Mouse (Mus musculus): ENCODE data around the gene Gm21885. TPM values are rescaled to one million over a fixed set of nuclear protein-coding genes. Genes with fewer than 3 reads are reported as not detected.

Gene Gm21885
- polyA plus RNA-seq, 1 experiment from 2014 or later: 0.43 TPM

DNA sequence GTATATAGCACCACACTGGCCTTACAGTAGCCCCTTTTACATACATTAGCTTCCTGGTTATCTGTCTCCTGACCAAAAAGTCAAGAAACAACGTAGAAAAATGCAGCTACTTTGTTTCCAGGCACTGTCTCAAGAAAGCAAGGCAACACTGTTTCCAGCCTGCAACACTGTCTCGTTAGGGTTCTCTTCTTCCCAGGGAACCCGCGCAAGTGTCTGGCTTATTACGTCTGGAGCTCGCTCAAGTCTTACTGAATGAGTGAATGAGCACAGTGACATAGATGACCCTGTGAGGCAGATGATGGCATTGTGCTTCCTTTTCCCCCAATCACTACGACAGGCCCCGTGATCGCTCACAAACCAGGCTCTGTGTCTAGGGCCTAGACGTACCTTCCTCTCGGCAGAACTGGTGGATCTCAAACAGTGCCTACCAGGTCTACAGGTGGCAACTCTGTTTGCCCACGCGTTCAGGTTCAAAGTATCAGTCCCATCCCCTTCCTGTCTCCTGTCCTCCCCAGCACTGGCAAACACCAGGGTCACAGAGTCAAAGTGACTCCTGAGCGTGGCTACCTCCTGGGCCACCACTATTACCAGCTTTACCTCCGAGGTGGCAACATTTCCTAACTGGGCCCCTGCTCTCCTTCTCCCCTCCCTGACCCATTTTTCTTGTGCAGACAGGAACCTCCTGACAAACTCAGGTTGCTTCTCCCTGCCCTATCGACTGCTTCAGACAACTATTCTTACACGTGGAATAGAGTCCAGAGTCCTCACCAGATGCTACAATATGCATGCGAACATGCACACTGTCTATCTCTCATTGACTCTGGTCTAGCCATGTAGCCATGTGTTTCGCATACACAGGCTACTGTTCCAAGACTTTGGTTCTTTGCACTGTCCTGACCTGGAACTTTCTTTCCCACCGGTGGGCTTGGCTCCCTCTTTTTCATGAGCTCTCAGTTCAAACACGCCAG lies 8.4 kb upstream of the Gm21885 start:
- H3K9me3 ChIP-seq: no peaks in the 10 kb centered on the region
- no peak overlapping the region for H3K9ac ChIP-seq
- H3K4me3 ChIP-seq: no peak overlapping the region
- 88% methylated on average over 21 of the region's 21 CpGs for WGBS
- ATAC-seq (ENCODE audit: low FRiP score): no peak
- no peak overlapping the region for H3K27ac ChIP-seq
- no peaks in the 10 kb centered on the region for H3K27me3 ChIP-seq
- H3K36me3 ChIP-seq: no peaks in the 10 kb centered on the region
- H3K4me2 ChIP-seq: no peak overlapping the region
- peaks cover 7% of the 10 kb centered on the region; the same call in 1 of the 2 replicates for H3K4me1 ChIP-seq (replicated peaks)

DNA sequence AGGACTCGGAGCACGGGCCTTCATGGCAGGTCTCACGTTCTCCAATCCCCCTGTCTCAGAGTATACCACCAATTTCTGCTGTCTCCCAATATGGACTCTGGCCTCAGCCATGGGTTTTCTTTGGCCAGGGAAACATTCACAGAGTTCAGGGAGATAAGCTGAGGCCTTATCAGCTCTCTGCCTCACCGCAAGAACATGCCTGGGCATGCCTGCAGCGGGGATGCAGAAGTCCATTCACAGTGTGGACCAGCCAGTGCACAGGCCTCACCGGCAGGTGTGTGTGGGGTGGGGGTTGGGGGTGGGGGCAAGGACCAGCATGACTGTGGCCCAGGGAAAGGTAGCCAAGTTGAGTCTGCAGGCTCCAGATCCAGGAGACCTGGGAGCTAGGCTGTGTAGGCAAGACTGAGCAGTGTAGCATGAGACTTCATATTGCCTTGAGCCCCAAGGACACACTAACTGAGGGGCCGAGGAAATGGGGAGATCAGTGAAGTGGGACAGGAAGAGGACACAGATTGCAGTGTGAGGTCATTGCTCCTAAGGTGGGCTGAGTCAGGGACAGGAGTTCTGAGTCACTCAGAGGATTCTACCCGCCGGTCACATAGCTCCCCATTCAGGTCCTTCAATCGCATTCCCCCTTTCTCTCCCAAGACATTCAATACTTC lies 7.3 kb upstream of the Gm21885 start:
- no peak overlapping the region for H3K4me2 ChIP-seq
- no peaks in the 10 kb centered on the region for H3K36me3 ChIP-seq
- H3K27me3 ChIP-seq: no peaks in the 10 kb centered on the region
- ATAC-seq (ENCODE audit: low FRiP score): no peak
- H3K4me1 ChIP-seq (replicated peaks): peaks cover 7% of the 10 kb centered on the region; the same call in 1 of the 2 replicates
- H3K9ac ChIP-seq: no peak overlapping the region
- no peak overlapping the region for H3K27ac ChIP-seq
- no peaks in the 10 kb centered on the region for H3K9me3 ChIP-seq
- no peak overlapping the region for H3K4me3 ChIP-seq
- WGBS: 94% methylated on average over 10 of the region's 10 CpGs

DNA sequence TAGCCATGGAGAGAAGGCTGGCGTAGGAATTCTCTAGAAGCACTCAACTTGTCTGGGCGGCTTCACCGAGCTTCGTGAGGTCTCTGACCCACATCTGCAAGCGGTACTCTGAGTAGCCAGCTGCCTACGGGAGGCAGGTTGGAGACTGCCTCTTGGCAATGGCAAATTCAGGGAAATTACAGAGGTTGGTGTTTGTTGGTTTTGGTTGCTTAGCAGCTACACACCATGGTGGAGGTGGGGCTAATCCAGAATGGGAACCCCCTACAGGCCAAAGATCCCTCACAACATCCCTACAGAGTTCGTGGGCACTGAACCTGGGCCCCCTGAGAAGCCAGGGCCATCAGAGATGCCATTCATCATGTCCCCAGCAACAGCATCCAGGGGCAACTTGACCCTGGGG lies 6.4 kb upstream of the Gm21885 start:
- Histone ChIP-seq H3K4me1 (replicated peaks) (peaks cover 9% of the 10 kb centered on the region; the same call in 1 of the 2 replicates), H3K9ac (no peak overlapping the region), H3K9me3 (no peaks in the 10 kb centered on the region), H3K4me3 (no peak overlapping the region), H3K4me2 (no peak overlapping the region), H3K27me3 (no peaks in the 10 kb centered on the region), H3K36me3 (no peaks in the 10 kb centered on the region), H3K27ac (no peak overlapping the region)
- no peak for ATAC-seq (ENCODE audit: low FRiP score)
- WGBS: 75% methylated on average over 7 of the region's 7 CpGs

DNA sequence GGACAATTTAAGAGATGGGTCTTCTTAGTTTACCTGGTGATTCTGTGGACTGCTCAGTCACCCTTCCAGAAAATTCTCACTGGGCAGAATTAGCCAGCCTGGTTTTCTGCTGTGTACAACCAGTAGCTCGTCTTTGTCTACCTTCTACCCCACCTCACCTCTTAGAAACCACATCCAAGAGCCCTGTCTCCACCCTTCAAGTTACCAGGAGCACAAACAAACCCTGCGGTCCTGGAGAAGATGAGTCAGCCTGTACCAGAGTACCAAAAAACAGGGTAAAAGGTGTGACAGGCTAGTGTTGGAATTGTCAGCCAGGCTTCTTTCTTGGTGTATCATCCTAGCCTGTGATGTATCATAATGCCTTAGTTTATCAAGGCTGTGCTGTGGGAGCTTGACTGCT lies 6.0 kb upstream of the Gm21885 start:
- WGBS: 84% methylated on average over 2 of the region's 2 CpGs
- peaks cover 10% of the 10 kb centered on the region; the same call in 1 of the 2 replicates for H3K4me1 ChIP-seq (replicated peaks)
- no peak overlapping the region for H3K4me3 ChIP-seq
- H3K9ac ChIP-seq: no peak overlapping the region
- no peaks in the 10 kb centered on the region for H3K36me3 ChIP-seq
- no peaks in the 10 kb centered on the region for H3K9me3 ChIP-seq
- H3K4me2 ChIP-seq: no peak overlapping the region
- H3K27ac ChIP-seq: no peak overlapping the region
- no peak for ATAC-seq (ENCODE audit: low FRiP score)
- H3K27me3 ChIP-seq: no peaks in the 10 kb centered on the region

DNA sequence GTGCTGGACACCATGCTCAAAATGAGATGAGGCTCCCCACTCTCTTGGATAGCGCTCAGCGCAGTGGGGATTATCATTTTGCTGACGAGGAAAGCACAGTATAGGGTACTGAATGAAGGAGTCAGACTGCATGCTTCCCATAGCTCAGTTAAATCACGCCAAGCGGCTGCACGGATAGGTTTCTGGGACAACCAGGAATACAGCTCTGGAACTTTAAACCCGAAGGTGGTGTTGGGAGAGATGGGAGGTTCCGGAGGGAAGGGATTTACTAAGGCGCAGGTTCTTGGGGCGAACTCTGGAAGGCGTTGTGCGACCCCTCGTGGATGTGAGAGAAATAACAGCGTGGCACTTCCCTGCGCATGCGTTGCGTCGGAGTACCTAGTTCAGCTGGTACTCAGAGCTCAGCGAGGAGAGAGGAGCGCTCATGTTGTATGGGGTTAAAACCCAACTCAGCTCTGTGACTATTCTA lies 4.8 kb upstream of the Gm21885 start:
- Histone ChIP-seq H3K4me2 (peak overlapping the region; percentile 56), H3K9me3 (no peaks in the 10 kb centered on the region), H3K4me3 (peak overlapping the region; percentile 27), H3K36me3 (no peaks in the 10 kb centered on the region), H3K27ac (peak overlapping the region; percentile 58; the same call in 1 of the 2 replicates), H3K27me3 (no peaks in the 10 kb centered on the region), H3K4me1 (replicated peaks) (peaks cover 10% of the 10 kb centered on the region; the same call in 1 of the 2 replicates), H3K9ac (peak overlapping the region; percentile 66)
- peak; percentile 82 for ATAC-seq (ENCODE audit: low FRiP score)
- WGBS: 7% methylated on average over 20 of the region's 20 CpGs

DNA sequence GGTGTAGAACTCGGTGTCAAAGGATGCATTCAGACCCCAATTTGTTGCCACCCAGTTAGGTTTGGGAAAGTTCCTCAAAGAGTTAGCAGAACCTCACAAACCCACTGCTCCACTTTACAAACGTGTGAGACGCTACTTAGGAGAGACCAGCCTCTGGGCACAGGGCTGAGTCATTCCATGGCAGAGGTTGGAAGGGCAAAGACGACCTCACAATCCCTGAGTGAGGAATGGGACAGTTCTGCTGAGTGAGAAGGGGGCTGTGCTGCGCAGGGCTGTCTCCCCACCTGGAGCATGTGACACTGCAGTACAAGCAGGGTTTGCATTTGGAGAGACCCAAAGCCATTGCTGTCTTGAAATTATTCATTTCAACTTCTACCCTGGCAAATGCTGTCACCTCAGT lies 618 bp downstream of the Gm21885 start:
- no peak overlapping the region for H3K4me3 ChIP-seq
- no peaks in the 10 kb centered on the region for H3K27me3 ChIP-seq
- no peak overlapping the region for H3K4me2 ChIP-seq
- no peak for ATAC-seq (ENCODE audit: low FRiP score)
- peaks cover 41% of the 10 kb centered on the region for H3K36me3 ChIP-seq
- H3K9me3 ChIP-seq: no peaks in the 10 kb centered on the region
- 78% methylated on average over 5 of the region's 5 CpGs for WGBS
- H3K9ac ChIP-seq: no peak overlapping the region
- peaks cover 3% of the 10 kb centered on the region; the same call in 1 of the 2 replicates for H3K4me1 ChIP-seq (replicated peaks)
- no peak overlapping the region for H3K27ac ChIP-seq

DNA sequence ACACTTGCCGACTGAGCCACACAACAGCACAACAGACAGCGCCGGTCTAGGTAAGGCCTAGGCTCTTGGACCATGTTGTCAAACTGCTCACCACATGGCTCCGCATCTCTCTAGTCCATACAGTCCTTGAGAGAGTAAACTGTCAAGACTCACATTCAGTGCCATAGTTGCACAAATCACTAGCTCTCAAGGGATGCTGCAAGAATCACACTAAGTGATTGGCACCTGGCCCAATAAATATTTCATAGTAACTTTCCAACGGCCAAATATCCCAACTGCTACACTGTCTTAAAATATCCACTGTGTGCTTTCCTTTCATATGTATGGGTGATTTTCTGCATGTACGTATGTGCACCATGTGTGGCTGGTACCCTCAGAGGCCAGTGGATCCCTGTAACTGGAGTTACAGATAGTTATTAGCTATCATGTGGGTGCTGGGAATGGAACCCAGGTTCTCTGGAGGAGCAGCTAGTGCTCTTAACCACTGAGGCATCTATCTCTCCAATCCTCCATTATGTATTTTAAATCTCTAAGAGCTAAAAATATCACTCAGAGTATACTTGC lies 1.9 kb downstream of the Gm21885 start:
- H3K27me3 ChIP-seq: no peaks in the 10 kb centered on the region
- 0 out of 2 replicates have a peak, but pooled peaks cover 3% of the 10 kb centered on the region for H3K4me1 ChIP-seq (replicated peaks)
- H3K9me3 ChIP-seq: no peaks in the 10 kb centered on the region
- H3K9ac ChIP-seq: no peak overlapping the region
- no peak overlapping the region for H3K4me3 ChIP-seq
- H3K36me3 ChIP-seq: peaks cover 53% of the 10 kb centered on the region
- no peak overlapping the region for H3K27ac ChIP-seq
- no peak overlapping the region for H3K4me2 ChIP-seq
- WGBS: 93% methylated on average over 6 of the region's 6 CpGs
- ATAC-seq (ENCODE audit: low FRiP score): no peak

DNA sequence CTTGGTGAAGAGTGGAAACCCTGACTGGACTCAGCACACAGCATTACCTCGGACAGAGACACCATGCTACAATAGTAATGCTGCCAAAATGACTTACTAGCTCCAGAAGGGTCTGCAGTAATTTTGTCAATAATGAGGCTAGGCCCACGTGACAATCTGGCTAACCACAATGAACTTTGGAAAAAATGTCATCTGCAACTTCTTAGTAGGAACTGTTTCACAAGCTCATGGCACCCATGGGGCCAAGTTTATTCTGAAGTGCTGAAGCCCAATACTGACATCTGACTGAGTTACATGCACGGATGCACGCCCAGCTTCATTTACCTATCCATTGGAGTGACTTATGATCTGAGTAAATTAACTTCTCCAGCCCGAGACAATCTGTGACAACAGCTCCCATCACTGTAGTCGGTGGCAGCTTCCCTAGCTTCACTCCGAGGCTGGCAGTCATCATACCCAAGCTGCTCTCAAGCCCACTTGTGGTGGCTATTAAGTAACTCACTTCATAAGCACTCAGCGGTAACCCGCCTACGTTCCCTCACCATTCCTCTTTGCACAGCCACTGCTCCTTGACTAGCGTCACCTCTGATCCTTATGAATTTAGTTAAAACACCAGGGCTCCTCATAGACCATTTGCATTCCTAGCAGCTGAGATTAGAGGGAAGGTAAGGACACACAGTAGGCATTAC lies 4.4 kb downstream of the Gm21885 start:
- H3K4me1 ChIP-seq (replicated peaks): no peaks in the 10 kb centered on the region
- H3K36me3 ChIP-seq: peaks cover 74% of the 10 kb centered on the region
- no peak overlapping the region for H3K4me3 ChIP-seq
- no peaks in the 10 kb centered on the region for H3K27me3 ChIP-seq
- no peak for ATAC-seq (ENCODE audit: low FRiP score)
- no peaks in the 10 kb centered on the region for H3K9me3 ChIP-seq
- WGBS: 88% methylated on average over 11 of the region's 11 CpGs
- no peak overlapping the region for H3K27ac ChIP-seq
- H3K9ac ChIP-seq: no peak overlapping the region
- H3K4me2 ChIP-seq: no peak overlapping the region

DNA sequence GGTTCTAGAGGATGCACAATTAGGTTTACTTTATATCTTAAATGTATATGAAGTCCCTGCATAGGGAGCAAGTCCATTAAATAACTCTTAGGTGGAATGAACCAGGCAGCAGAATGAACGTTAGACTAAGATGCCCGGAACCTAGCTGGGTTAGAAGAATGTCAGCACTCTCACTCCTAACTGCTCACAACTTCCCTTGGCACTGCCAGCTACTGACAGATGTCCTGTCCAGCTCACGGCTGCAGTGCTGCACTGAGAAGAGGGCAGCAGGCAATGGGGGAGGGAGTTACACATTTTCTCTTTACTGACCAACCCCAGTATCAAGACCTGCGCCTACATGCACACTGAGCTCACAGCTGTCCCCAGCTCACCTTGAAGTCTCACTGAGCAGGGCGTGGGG lies 5.4 kb downstream of the Gm21885 start:
- Histone ChIP-seq H3K4me1 (replicated peaks) (no peaks in the 10 kb centered on the region), H3K27me3 (no peaks in the 10 kb centered on the region), H3K9ac (no peak overlapping the region), H3K27ac (no peak overlapping the region), H3K4me3 (no peak overlapping the region), H3K9me3 (no peaks in the 10 kb centered on the region), H3K36me3 (peaks cover 83% of the 10 kb centered on the region), H3K4me2 (no peak overlapping the region)
- ATAC-seq (ENCODE audit: low FRiP score): no peak
- 96% methylated on average over 5 of the region's 5 CpGs for WGBS

DNA sequence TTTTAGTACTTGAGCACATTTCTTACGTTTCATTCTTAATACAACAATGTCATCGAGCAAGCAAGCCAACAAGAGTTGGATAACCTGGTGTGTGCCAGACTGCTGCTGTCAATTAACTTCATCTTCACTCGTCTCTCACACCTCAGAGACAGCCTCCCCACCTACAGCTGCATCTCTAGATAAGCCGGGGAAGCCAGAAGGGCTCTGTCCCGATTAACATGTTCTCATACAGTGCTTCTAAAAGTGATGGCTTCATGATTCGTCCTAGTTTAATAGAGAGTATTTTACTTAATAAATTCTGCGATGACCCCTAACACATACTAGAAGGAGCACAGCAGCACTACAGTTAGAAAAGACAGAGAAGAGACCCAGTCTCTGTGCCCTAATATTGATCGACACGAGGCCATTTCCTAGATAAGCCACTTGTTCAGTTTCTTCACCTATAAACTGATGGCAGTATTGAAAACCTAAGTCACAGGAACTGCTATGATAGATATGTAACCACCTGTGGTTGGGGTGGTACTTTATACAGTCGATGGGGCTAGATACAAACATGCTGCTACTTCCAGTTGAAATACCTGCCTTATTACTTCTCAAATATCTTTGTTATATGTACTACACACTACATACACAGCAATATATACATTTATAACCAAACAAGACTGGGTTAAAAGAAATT lies 8.5 kb downstream of the Gm21885 start:
- H3K36me3 ChIP-seq: peaks cover 84% of the 10 kb centered on the region

DNA sequence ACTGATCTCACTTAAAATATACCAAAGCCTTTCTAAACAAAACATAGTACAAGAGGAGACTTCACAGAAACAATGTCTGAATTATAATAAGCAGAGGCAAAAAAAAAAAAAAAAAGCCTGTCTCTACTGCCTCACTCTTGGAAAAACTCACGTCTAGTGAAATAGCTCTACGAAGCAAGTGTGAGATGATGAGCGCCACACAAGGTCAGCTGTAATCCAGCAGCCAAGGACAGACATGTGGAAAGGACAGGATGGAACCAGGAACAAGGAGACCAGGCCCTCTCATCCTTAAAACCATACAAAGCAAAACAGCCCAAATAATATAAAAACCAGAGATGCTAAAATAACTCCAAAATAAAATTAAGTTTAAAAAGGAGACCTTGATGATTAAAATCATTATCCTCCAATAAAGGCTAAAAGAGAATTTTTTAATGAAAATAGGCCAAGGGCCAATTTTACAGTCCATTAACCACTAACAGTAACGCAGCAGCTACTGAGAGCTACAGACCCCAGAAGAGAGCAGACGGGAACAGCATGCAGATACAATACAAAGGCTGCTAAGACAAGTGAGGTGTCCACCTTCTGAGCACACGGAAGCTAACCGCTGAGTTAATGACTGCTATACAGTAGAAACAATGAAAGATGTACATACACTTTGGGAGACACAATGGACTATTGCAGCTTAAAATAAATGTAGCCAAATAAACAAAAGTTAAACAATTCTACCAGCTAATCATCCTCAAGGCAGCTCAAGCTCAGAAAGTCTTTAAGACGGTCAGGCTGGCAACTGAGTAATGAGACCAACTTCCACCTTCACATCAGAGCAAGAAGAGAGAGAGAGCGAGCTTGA lies 13.5 kb downstream of the Gm21885 start:
- H3K27me3 ChIP-seq: no peaks in the 10 kb centered on the region
- ATAC-seq (ENCODE audit: low FRiP score): no peak
- no peak overlapping the region for H3K9ac ChIP-seq
- no peak overlapping the region for H3K4me3 ChIP-seq
- H3K27ac ChIP-seq: no peak overlapping the region
- 53% methylated on average over 9 of the region's 9 CpGs for WGBS
- no peaks in the 10 kb centered on the region for H3K9me3 ChIP-seq
- H3K4me1 ChIP-seq (replicated peaks): no peaks in the 10 kb centered on the region
- H3K36me3 ChIP-seq: peaks cover 83% of the 10 kb centered on the region
- no peak overlapping the region for H3K4me2 ChIP-seq

More for the DNA sequence above, 8.5 kb downstream of the Gm21885 start:
- WGBS: 95% methylated on average over 10 of the region's 10 CpGs
- Histone ChIP-seq H3K9ac (no peak overlapping the region), H3K4me1 (replicated peaks) (no peaks in the 10 kb centered on the region), H3K27ac (no peak overlapping the region), H3K4me2 (no peak overlapping the region), H3K4me3 (no peak overlapping the region), H3K27me3 (no peaks in the 10 kb centered on the region), H3K9me3 (no peaks in the 10 kb centered on the region)
- ATAC-seq (ENCODE audit: low FRiP score): no peak

All from hindbrain, embryonic 13.5 days (tissue).